Mouse (Mus musculus) MEL (cell line): ENCODE results near the gene Sez6. TPM values are rescaled to one million over a fixed set of nuclear protein-coding genes. Genes with fewer than 3 reads are reported as not detected.

Source experiments
- DNase-seq: peaks from one replicate; pipeline ENCODE4 v3.0.0; 2011; ENCODE audit warnings: low read depth, low spot score
- H3K27ac ChIP-seq: 2 replicates; pipeline ENCODE4 v1.5.1; 2012; ENCODE audit warnings: low read depth, mild to moderate bottlenecking, control low read depth, low read length, moderate library complexity; ENCODE audit not compliant: control insufficient read depth
- H3K27me3 ChIP-seq, 2 experiments: fragments of 150-350 bp in 1 of 2; sonication (generic) in 1 of 2; 2 replicates each; pipeline ENCODE4 v1.6.1; 2012; ENCODE audit warnings: low read length in 2 of 2, mild to moderate bottlenecking in 2 of 2, improper control_type of control experiment in 1 of 2, moderate library complexity in 1 of 2; ENCODE audit not compliant: insufficient read depth in 2 of 2, control insufficient read depth in 1 of 2
- H3K36me3 ChIP-seq, 2 experiments: 2 replicates each; pipeline ENCODE4 v1.6.1; 2012 to 2014; ENCODE audit warnings: low read length in 2 of 2, improper control_type of control experiment in 1 of 2, inconsistent platforms in 1 of 2, mild to moderate bottlenecking in 1 of 2; ENCODE audit not compliant: insufficient read depth in 2 of 2, control insufficient read depth in 1 of 2
- H3K4me1 ChIP-seq, 2 experiments: fragments of 150-350 bp in 1 of 2; sonication (generic) in 1 of 2; 2 replicates each; pipeline ENCODE4 v1.6.1; 2012; ENCODE audit warnings: low read length in 2 of 2, improper control_type of control experiment in 1 of 2, mild to moderate bottlenecking in 1 of 2; ENCODE audit not compliant: insufficient read depth in 2 of 2, control insufficient read depth in 1 of 2
- H3K4me3 ChIP-seq, 2 experiments: fragments of 150-350 bp in 1 of 2; sonication (generic) in 1 of 2; 2 replicates each; pipeline ENCODE4 v1.5.1; 2012; ENCODE audit warnings: low read depth in 2 of 2, low read length in 2 of 2, mild to moderate bottlenecking in 2 of 2, moderate library complexity in 2 of 2, control low read depth in 1 of 2, improper control_type of control experiment in 1 of 2; ENCODE audit not compliant: control insufficient read depth in 1 of 2, insufficient read depth in 1 of 2
- H3K79me2 ChIP-seq: 2 replicates; pipeline ENCODE4 v1.6.1; 2012; ENCODE audit warnings: mild to moderate bottlenecking, low read length, moderate library complexity; ENCODE audit not compliant: control insufficient read depth, poor library complexity, insufficient read depth
- H3K9ac ChIP-seq: 2 replicates; pipeline ENCODE4 v1.6.1; 2012; ENCODE audit warnings: low read depth, mild to moderate bottlenecking, control low read depth, low read length, moderate library complexity; ENCODE audit not compliant: control insufficient read depth, poor library complexity, severe bottlenecking
- H3K9me3 ChIP-seq: fragments of 150-350 bp; sonication (generic); replicated peaks from 2 replicates; pipeline ENCODE4 v1.6.1; 2012; ENCODE audit warnings: mild to moderate bottlenecking, low read length, improper control_type of control experiment, moderate library complexity; ENCODE audit not compliant: insufficient read depth
- BHLHE40 ChIP-seq: IDR thresholded peaks from 2 replicates; pipeline ENCODE4 v1.6.1; 2012; ENCODE audit warnings: low read depth, mild to moderate bottlenecking, inconsistent platforms, low read length, improper control_type of control experiment, borderline replicate concordance
- CHD1 ChIP-seq: IDR thresholded peaks from 2 replicates; pipeline ENCODE4 v1.6.1; 2012; ENCODE audit warnings: low read depth, mild to moderate bottlenecking, inconsistent platforms, low read length, improper control_type of control experiment
- CTCF ChIP-seq, 3 experiments: IDR thresholded peaks in 2 of 3; conservative IDR thresholded peaks in 1 of 3; 2 replicates each; pipeline ENCODE4 v1.5.1; 2011 to 2012; ENCODE audit warnings: low read length in 3 of 3, low read depth in 2 of 3, mild to moderate bottlenecking in 2 of 3, improper control_type of control experiment in 1 of 3, inconsistent platforms in 1 of 3, mixed read lengths in 1 of 3, moderate library complexity in 1 of 3; ENCODE audit not compliant: control insufficient read depth in 1 of 3, insufficient read depth in 1 of 3, poor library complexity in 1 of 3, severe bottlenecking in 1 of 3
- E2F4 ChIP-seq: IDR thresholded peaks from 2 replicates; pipeline ENCODE4 v1.6.1; 2011; ENCODE audit warnings: low read depth, low read length, improper control_type of control experiment, borderline replicate concordance
- ELF1 ChIP-seq: IDR thresholded peaks from 2 replicates; pipeline ENCODE4 v1.6.1; 2014; ENCODE audit warnings: low read depth, mild to moderate bottlenecking, inconsistent platforms, low read length, improper control_type of control experiment, moderate library complexity
- EP300 ChIP-seq, 2 experiments: IDR thresholded peaks; 2 replicates each; pipeline ENCODE4 v1.6.1; 2011; ENCODE audit warnings: improper control_type of control experiment in 2 of 2, low read length in 2 of 2, low read depth in 1 of 2, mild to moderate bottlenecking in 1 of 2
- GABPA ChIP-seq: IDR thresholded peaks from 2 replicates; pipeline ENCODE4 v1.6.1; 2012; ENCODE audit warnings: low read depth, mild to moderate bottlenecking, inconsistent platforms, low read length, improper control_type of control experiment, moderate library complexity
- JUND ChIP-seq: IDR thresholded peaks from 2 replicates; pipeline ENCODE4 v1.6.1; 2011; ENCODE audit warnings: low read depth, mild to moderate bottlenecking, improper control_type of control experiment, low read length
- KAT2A ChIP-seq: conservative IDR thresholded peaks from 2 replicates; pipeline ENCODE4 v1.6.1; 2012; ENCODE audit warnings: low read depth, low read length, improper control_type of control experiment, inconsistent platforms
- MAFK ChIP-seq: IDR thresholded peaks from 2 replicates; pipeline ENCODE4 v1.6.1; 2011; ENCODE audit warnings: low read depth, mild to moderate bottlenecking, low read length, improper control_type of control experiment, borderline replicate concordance
- MAX ChIP-seq: IDR thresholded peaks from 2 replicates; pipeline ENCODE4 v1.6.1; 2011; ENCODE audit warnings: low read length, improper control_type of control experiment
- MAZ ChIP-seq: IDR thresholded peaks from 2 replicates; pipeline ENCODE4 v1.6.1; 2012; ENCODE audit warnings: low read depth, mild to moderate bottlenecking, inconsistent platforms, low read length, improper control_type of control experiment
- NELFE ChIP-seq: IDR thresholded peaks from 2 replicates; pipeline ENCODE4 v1.6.1; 2011; ENCODE audit warnings: low read depth, low read length, improper control_type of control experiment
- NRF1 ChIP-seq: IDR thresholded peaks from 2 replicates; pipeline ENCODE4 v1.6.1; 2014; ENCODE audit warnings: low read depth, mild to moderate bottlenecking, inconsistent platforms, low read length, improper control_type of control experiment, moderate library complexity; ENCODE audit not compliant: poor library complexity, insufficient read depth, severe bottlenecking
- POLR2A ChIP-seq, 2 experiments: IDR thresholded peaks; 2 replicates each; pipeline ENCODE4 v1.6.1; 2011 to 2012; ENCODE audit warnings: low read length in 2 of 2, mild to moderate bottlenecking in 2 of 2, control low read depth in 1 of 2, improper control_type of control experiment in 1 of 2, low read depth in 1 of 2, moderate library complexity in 1 of 2; ENCODE audit not compliant: control insufficient read depth in 1 of 2, insufficient read depth in 1 of 2, poor library complexity in 1 of 2
- POLR2AphosphoS5 ChIP-seq: IDR thresholded peaks from 2 replicates; pipeline ENCODE4 v1.6.1; 2012; ENCODE audit warnings: low read depth, borderline replicate concordance, mild to moderate bottlenecking, inconsistent platforms, low read length, moderate library complexity, mixed read lengths
- RCOR1 ChIP-seq: IDR thresholded peaks from 2 replicates; pipeline ENCODE4 v1.6.1; 2012; ENCODE audit warnings: low read depth, mild to moderate bottlenecking, inconsistent platforms, low read length, improper control_type of control experiment
- SIN3A ChIP-seq: IDR thresholded peaks from 2 replicates; pipeline ENCODE4 v1.6.1; 2012; ENCODE audit warnings: low read length, improper control_type of control experiment, inconsistent platforms
- SMC3 ChIP-seq: IDR thresholded peaks from 2 replicates; pipeline ENCODE4 v1.6.1; 2011; ENCODE audit warnings: low read depth, low read length, improper control_type of control experiment
- TCF12 ChIP-seq: IDR thresholded peaks from 2 replicates; pipeline ENCODE4 v1.6.1; 2014; ENCODE audit warnings: low read depth, mild to moderate bottlenecking, inconsistent platforms, low read length, improper control_type of control experiment, moderate library complexity
- UBTF ChIP-seq: IDR thresholded peaks from 2 replicates; pipeline ENCODE4 v1.6.1; 2012; ENCODE audit warnings: low read depth, mild to moderate bottlenecking, inconsistent platforms, low read length, improper control_type of control experiment, moderate library complexity, borderline replicate concordance; ENCODE audit not compliant: insufficient read depth
- USF1 ChIP-seq: IDR thresholded peaks from 2 replicates; pipeline ENCODE4 v1.6.1; 2014; ENCODE audit warnings: low read depth, mild to moderate bottlenecking, inconsistent platforms, low read length, improper control_type of control experiment, moderate library complexity
- ZC3H11A ChIP-seq: IDR thresholded peaks from 2 replicates; pipeline ENCODE4 v1.6.1; 2012; ENCODE audit warnings: low read depth, mild to moderate bottlenecking, inconsistent platforms, low read length, improper control_type of control experiment
- ZKSCAN1 ChIP-seq: IDR thresholded peaks from 2 replicates; pipeline ENCODE4 v1.6.1; 2012; ENCODE audit warnings: low read depth, mild to moderate bottlenecking, inconsistent platforms, low read length, improper control_type of control experiment, moderate library complexity
- polyA plus RNA-seq, 2 experiments: library from polyadenylated mRNA; stranded (reverse) in 1 of 2; unstranded in 1 of 2; fragments of >175 nt in 1 of 2; fragments of >200 nt in 1 of 2; gene quantifications; 2 replicates each; pipeline versions ENCODE4 v1.2.1 to v1.2.4; 2012; ENCODE audit warnings: low replicate concordance in 2 of 2, low read depth in 1 of 2; ENCODE audit not compliant: insufficient read length in 2 of 2, insufficient read depth in 1 of 2, missing spikeins in 1 of 2
- total RNA-seq: library from RNA; depleted of rRNA; stranded (reverse); fragments of 300-350 nt; gene quantifications from 2 replicates; pipeline ENCODE4 v1.2.3, GENCODE M21; 2012

Gene Sez6
- total and polyA plus RNA-seq, 3 experiments, result 0.04 TPM; not detected in 2

- H3K27me3 ChIP-seq, result peaks cover 28% of the 10 kb centered on the region in 2 experiments
- no peak overlapping the region for H3K4me3 ChIP-seq
- DNase-seq, result no peak
- H3K9ac ChIP-seq, result no peak overlapping the region
- H3K27ac ChIP-seq, result no peak overlapping the region
- H3K4me1 ChIP-seq, result peaks cover 2% of the 10 kb centered on the region in 2 experiments; a peak in 2 of 4 replicates
- peaks cover 0 to 6% of the 10 kb centered on the region in 2 experiments; a peak in 2 of 4 replicates for H3K36me3 ChIP-seq
- TF ChIP-seq CTCF (IDR thresholded peaks at IDR 0.05 in 2 of 3, conservative IDR thresholded peaks at IDR 0.05 in 1 of 3; ENCODE audit: control insufficient read depth in 1 of 3, insufficient read depth in 1 of 3, low read depth in 2 of 3, low read length in 3 of 3, poor library complexity in 1 of 3, severe bottlenecking in 1 of 3) (no peak), GABPA (no peak), NRF1 (no peak)
- no peaks in the 10 kb centered on the region for H3K9me3 ChIP-seq
- no peaks in the 10 kb centered on the region for H3K79me2 ChIP-seq
These were observed 29.6 kb downstream of the Sez6 start for GRCm38 (mm10) chr11:77960199-77960598.

GRCm38 (mm10) chr11:77960898-77961297 is 30.3 kb downstream of the Sez6 start:
- H3K27ac ChIP-seq, result no peak overlapping the region
- H3K4me3 ChIP-seq, result no peak overlapping the region
- TF ChIP-seq ELF1 (no peak), NRF1 (no peak), USF1 (no peak), NELFE (no peak), KAT2A (no peak), MAX (no peak), ZKSCAN1 (no peak), CTCF (IDR thresholded peaks at IDR 0.05 in 2 of 3, conservative IDR thresholded peaks at IDR 0.05 in 1 of 3; ENCODE audit: control insufficient read depth in 1 of 3, insufficient read depth in 1 of 3, low read depth in 2 of 3, low read length in 3 of 3, poor library complexity in 1 of 3, severe bottlenecking in 1 of 3) (no peak), JUND (0 out of 2 replicates have a peak, but pooled peaks have one; percentile 30)
- DNase-seq, result peak; percentile 51
- H3K4me1 ChIP-seq, result peaks cover 2% of the 10 kb centered on the region in 2 experiments; a peak in 2 of 4 replicates
- no peaks in the 10 kb centered on the region for H3K79me2 ChIP-seq
- no peaks in the 10 kb centered on the region for H3K9me3 ChIP-seq
- H3K36me3 ChIP-seq, result peaks cover 0 to 6% of the 10 kb centered on the region in 2 experiments; a peak in 2 of 4 replicates
- H3K9ac ChIP-seq, result no peak overlapping the region
- H3K27me3 ChIP-seq, result peaks cover 24 to 28% of the 10 kb centered on the region in 2 experiments

GRCm38 (mm10) chr11:77962946-77963345 is 32.3 kb downstream of the Sez6 start:
- Histone ChIP-seq H3K36me3 (peaks cover 0 to 6% of the 10 kb centered on the region in 2 experiments; a peak in 2 of 4 replicates), H3K9me3 (no peaks in the 10 kb centered on the region), H3K4me3 (no peak overlapping the region), H3K9ac (no peak overlapping the region), H3K4me1 (peaks cover 2% of the 10 kb centered on the region in 2 experiments; a peak in 2 of 4 replicates), H3K27ac (no peak overlapping the region), H3K79me2 (no peaks in the 10 kb centered on the region), H3K27me3 (peaks cover 17 to 18% of the 10 kb centered on the region in 2 experiments)
- no peak for DNase-seq
- no peak for TF ChIP-seq CHD1
- TF ChIP-seq BHLHE40, result no peak
- TF ChIP-seq RCOR1, result no peak
- TF ChIP-seq EP300 (IDR thresholded peaks at IDR 0.05; ENCODE audit: low read depth in 1 of 2, low read length in 2 of 2), result no peak
- no peak for TF ChIP-seq MAZ
- TF ChIP-seq UBTF, result no peak
- TF ChIP-seq SIN3A, result no peak
- TF ChIP-seq MAFK, result no peak
- TF ChIP-seq MAX, result no peak
- no peak for TF ChIP-seq POLR2A (IDR thresholded peaks at IDR 0.05; ENCODE audit: control insufficient read depth in 1 of 2, insufficient read depth in 1 of 2, low read depth in 1 of 2, low read length in 2 of 2, poor library complexity in 1 of 2)
- TF ChIP-seq E2F4, result no peak
- TF ChIP-seq POLR2AphosphoS5, result no peak
- no peak for TF ChIP-seq TCF12
- TF ChIP-seq ZC3H11A, result no peak
- TF ChIP-seq SMC3, result no peak
- no peak for TF ChIP-seq NRF1
